Mouse (Mus musculus): ENCODE results near the gene Rsf1. TPM values are rescaled to one million over a fixed set of nuclear protein-coding genes. Genes with fewer than 3 reads are reported as not detected.

Gene Rsf1
- polyA plus RNA-seq, 1 experiment, result 66.4 TPM

DNA sequence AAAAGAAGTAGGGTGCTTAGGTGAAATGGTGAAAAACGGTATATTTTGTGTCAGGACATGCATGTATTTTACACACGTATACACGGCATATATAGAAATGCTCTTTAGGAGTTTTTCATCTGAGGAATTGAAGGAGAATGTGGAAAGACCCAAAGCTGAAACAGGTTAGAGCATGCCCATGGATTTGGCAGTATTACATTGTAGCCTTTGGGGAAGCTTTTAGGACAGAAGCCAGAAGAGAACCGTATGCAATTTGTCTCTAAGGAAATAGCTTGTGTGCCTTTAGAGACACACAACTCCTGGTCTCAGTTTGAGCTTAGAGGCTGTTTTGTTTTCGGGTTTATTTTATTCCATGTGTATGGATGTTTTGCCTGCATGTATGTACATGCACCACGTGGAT, 121.4 kb downstream of the Rsf1 start:
- Histone ChIP-seq H3K4me1 (ENCODE audit: control insufficient read depth, insufficient read depth, low read length) (peaks cover 2% of the 10 kb centered on the region), H3K4me3 (ENCODE audit: low read depth, low read length) (no peak overlapping the region), H3K9me3 (replicated peaks; ENCODE audit: control insufficient read depth, insufficient read depth, low read length, poor library complexity, severe bottlenecking) (no peaks in the 10 kb centered on the region), H3K27ac (ENCODE audit: insufficient read depth, low read length) (no peak overlapping the region), H3K9ac (ENCODE audit: low read depth, poor library complexity, severe bottlenecking) (no peak overlapping the region), H3K27me3 (ENCODE audit: control insufficient read depth, insufficient read depth, low read length, poor library complexity, severe bottlenecking) (no peaks in the 10 kb centered on the region), H3K36me3 (ENCODE audit: control insufficient read depth, insufficient read depth, low read length, poor library complexity, severe bottlenecking) (peaks cover 5% of the 10 kb centered on the region; the same call in 1 of the 2 replicates)
- no peak for TF ChIP-seq POLR2A (IDR thresholded peaks at IDR 0.05; ENCODE audit: insufficient read depth, low read length)

DNA sequence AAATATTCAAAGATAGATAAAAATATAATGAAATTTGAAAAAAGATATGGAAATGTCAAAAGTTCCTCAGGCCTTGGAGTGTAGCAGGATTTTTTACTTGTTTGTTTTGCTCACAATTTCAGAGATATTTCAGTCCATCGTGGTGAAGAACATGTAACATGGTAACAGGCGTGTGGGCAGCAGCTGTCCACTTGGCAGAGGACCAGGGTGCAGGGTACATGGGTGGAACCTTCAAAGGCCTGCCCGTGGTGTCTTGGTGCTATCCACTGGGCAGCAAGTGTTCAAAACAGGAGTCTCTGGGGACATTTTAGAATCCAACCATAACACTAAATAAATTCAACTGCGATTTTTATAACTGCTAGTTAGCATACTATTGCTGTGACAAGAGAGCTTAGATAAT, 127.4 kb downstream of the Rsf1 start:
- Histone ChIP-seq H3K27ac (ENCODE audit: insufficient read depth, low read length) (no peak overlapping the region), H3K4me1 (ENCODE audit: control insufficient read depth, insufficient read depth, low read length) (no peaks in the 10 kb centered on the region), H3K9me3 (replicated peaks; ENCODE audit: control insufficient read depth, insufficient read depth, low read length, poor library complexity, severe bottlenecking) (no peaks in the 10 kb centered on the region), H3K27me3 (ENCODE audit: control insufficient read depth, insufficient read depth, low read length, poor library complexity, severe bottlenecking) (no peaks in the 10 kb centered on the region), H3K9ac (ENCODE audit: low read depth, poor library complexity, severe bottlenecking) (no peak overlapping the region), H3K36me3 (ENCODE audit: control insufficient read depth, insufficient read depth, low read length, poor library complexity, severe bottlenecking) (peaks cover 12% of the 10 kb centered on the region), H3K4me3 (ENCODE audit: low read depth, low read length) (no peak overlapping the region)
- no peak for TF ChIP-seq POLR2A (IDR thresholded peaks at IDR 0.05; ENCODE audit: insufficient read depth, low read length)
- no peak for TF ChIP-seq CTCF (IDR thresholded peaks at IDR 0.05; ENCODE audit: low read depth, low read length)
- TF ChIP-seq EP300 (IDR thresholded peaks at IDR 0.05; ENCODE audit: insufficient read depth, low read depth, low read length), result no peak

DNA sequence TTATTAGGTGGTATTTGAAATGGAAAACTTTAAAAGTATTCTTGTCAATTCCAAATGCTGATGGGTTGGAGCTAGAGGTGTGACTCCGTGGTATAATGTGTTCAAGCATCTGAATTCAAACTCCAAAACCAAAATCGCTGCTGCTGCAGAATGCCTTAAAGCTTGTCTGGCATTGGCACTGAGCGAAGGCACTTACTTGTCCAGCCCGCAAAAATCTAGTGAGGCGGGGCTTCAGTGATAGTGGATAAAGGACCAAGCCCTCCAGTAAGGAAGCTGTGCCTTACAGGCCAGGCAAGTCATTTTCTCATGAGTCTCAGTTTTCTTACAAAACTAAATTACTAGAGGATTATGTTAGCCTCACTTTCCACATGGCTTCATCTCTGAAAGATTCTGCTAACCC, 128.1 kb downstream of the Rsf1 start:
- Histone ChIP-seq H3K4me3 (ENCODE audit: low read depth, low read length) (no peak overlapping the region), H3K36me3 (ENCODE audit: control insufficient read depth, insufficient read depth, low read length, poor library complexity, severe bottlenecking) (peaks cover 17% of the 10 kb centered on the region), H3K9ac (ENCODE audit: low read depth, poor library complexity, severe bottlenecking) (no peak overlapping the region), H3K4me1 (ENCODE audit: control insufficient read depth, insufficient read depth, low read length) (no peaks in the 10 kb centered on the region), H3K27me3 (ENCODE audit: control insufficient read depth, insufficient read depth, low read length, poor library complexity, severe bottlenecking) (no peaks in the 10 kb centered on the region), H3K27ac (ENCODE audit: insufficient read depth, low read length) (no peak overlapping the region), H3K9me3 (replicated peaks; ENCODE audit: control insufficient read depth, insufficient read depth, low read length, poor library complexity, severe bottlenecking) (no peaks in the 10 kb centered on the region)
- no peak for TF ChIP-seq POLR2A (IDR thresholded peaks at IDR 0.05; ENCODE audit: insufficient read depth, low read length)
- no peak for TF ChIP-seq EP300 (IDR thresholded peaks at IDR 0.05; ENCODE audit: insufficient read depth, low read depth, low read length)
- no peak for TF ChIP-seq CTCF (IDR thresholded peaks at IDR 0.05; ENCODE audit: low read depth, low read length)

DNA sequence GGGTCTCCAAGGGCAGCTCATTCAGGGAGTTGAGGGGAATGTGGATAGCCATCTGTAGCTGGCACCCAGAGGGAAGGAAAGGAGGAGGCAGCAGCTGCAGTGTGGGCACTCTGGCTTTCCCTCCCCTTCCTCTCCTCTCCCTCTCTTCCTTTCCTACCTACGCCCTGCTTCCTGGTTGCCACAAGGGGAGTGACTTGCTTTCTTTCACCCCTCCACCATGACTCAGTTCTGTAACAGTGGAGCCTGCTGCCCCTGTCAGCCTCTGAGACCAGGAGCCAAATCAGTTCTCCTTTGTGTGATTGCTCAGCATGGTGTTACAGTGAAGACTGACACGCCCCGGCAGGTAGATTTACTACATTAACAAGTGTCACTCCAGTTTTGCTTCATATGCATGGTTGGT, 129.5 kb downstream of the Rsf1 start:
- TF ChIP-seq CTCF (IDR thresholded peaks at IDR 0.05; ENCODE audit: low read depth, low read length), result no peak
- TF ChIP-seq EP300 (IDR thresholded peaks at IDR 0.05; ENCODE audit: insufficient read depth, low read depth, low read length), result no peak
- no peak for TF ChIP-seq POLR2A (IDR thresholded peaks at IDR 0.05; ENCODE audit: insufficient read depth, low read length)
- no peaks in the 10 kb centered on the region for H3K27me3 ChIP-seq (ENCODE audit: control insufficient read depth, insufficient read depth, low read length, poor library complexity, severe bottlenecking)
- H3K36me3 ChIP-seq (ENCODE audit: control insufficient read depth, insufficient read depth, low read length, poor library complexity, severe bottlenecking), result peaks cover 26% of the 10 kb centered on the region
- H3K9ac ChIP-seq (ENCODE audit: low read depth, poor library complexity, severe bottlenecking), result no peak overlapping the region
- no peaks in the 10 kb centered on the region for H3K9me3 ChIP-seq (replicated peaks; ENCODE audit: control insufficient read depth, insufficient read depth, low read length, poor library complexity, severe bottlenecking)
- H3K4me1 ChIP-seq (ENCODE audit: control insufficient read depth, insufficient read depth, low read length), result no peaks in the 10 kb centered on the region
- H3K27ac ChIP-seq (ENCODE audit: insufficient read depth, low read length), result no peak overlapping the region
- H3K4me3 ChIP-seq (ENCODE audit: low read depth, low read length), result no peak overlapping the region

DNA sequence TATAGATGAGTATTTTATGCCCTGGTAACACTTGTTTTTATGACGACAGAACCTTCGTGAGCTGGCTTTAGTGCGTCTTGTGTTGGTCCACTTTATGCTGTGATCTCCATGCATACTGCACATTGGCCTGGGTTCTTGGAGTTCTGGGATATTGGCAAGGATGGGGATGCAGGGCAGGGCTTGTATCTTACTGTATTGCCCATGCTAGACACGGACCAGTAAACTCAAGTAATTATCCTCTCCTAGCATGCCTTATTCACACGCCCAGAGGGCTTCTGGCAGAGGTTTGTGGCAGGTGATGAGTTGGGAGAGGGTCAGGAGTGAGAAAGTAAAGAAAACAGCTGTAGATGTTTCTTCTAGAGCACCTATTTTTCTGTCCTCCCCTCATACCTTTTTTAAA, 135.0 kb downstream of the Rsf1 start:
- Histone ChIP-seq H3K4me1 (ENCODE audit: control insufficient read depth, insufficient read depth, low read length) (peaks cover 1% of the 10 kb centered on the region), H3K9me3 (replicated peaks; ENCODE audit: control insufficient read depth, insufficient read depth, low read length, poor library complexity, severe bottlenecking) (no peaks in the 10 kb centered on the region), H3K36me3 (ENCODE audit: control insufficient read depth, insufficient read depth, low read length, poor library complexity, severe bottlenecking) (peaks cover 54% of the 10 kb centered on the region), H3K4me3 (ENCODE audit: low read depth, low read length) (no peak overlapping the region), H3K9ac (ENCODE audit: low read depth, poor library complexity, severe bottlenecking) (no peak overlapping the region), H3K27ac (ENCODE audit: insufficient read depth, low read length) (no peak overlapping the region), H3K27me3 (ENCODE audit: control insufficient read depth, insufficient read depth, low read length, poor library complexity, severe bottlenecking) (no peaks in the 10 kb centered on the region)
- TF ChIP-seq POLR2A (IDR thresholded peaks at IDR 0.05; ENCODE audit: insufficient read depth, low read length) (no peak), EP300 (IDR thresholded peaks at IDR 0.05; ENCODE audit: insufficient read depth, low read depth, low read length) (no peak), CTCF (IDR thresholded peaks at IDR 0.05; ENCODE audit: low read depth, low read length) (no peak)

DNA sequence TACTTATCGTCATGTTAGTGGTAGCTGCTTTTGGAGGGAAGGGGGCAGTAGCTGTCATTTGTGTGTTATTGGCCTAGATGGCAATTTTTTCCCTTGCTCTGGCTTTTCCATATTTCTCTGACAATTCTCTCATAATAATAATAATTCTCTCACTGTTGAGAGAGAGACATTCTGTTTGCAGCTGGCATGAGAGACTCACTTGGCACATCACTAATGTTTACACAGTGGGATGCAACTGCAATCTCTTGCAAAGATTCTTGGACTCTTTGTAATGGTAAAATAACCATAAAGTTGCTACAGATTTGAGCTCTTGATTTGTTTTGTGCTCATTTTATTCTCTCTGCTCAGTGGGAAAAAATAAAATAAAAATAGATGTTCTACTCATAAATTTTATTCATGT, 137.6 kb downstream of the Rsf1 start:
- H3K27ac ChIP-seq (ENCODE audit: insufficient read depth, low read length), result no peak overlapping the region
- H3K27me3 ChIP-seq (ENCODE audit: control insufficient read depth, insufficient read depth, low read length, poor library complexity, severe bottlenecking), result no peaks in the 10 kb centered on the region
- TF ChIP-seq POLR2A (IDR thresholded peaks at IDR 0.05; ENCODE audit: insufficient read depth, low read length) (no peak), EP300 (IDR thresholded peaks at IDR 0.05; ENCODE audit: insufficient read depth, low read depth, low read length) (no peak), CTCF (IDR thresholded peaks at IDR 0.05; ENCODE audit: low read depth, low read length) (no peak)
- no peak overlapping the region for H3K4me3 ChIP-seq (ENCODE audit: low read depth, low read length)
- peaks cover 1% of the 10 kb centered on the region for H3K4me1 ChIP-seq (ENCODE audit: control insufficient read depth, insufficient read depth, low read length)
- no peak overlapping the region for H3K9ac ChIP-seq (ENCODE audit: low read depth, poor library complexity, severe bottlenecking)
- no peaks in the 10 kb centered on the region for H3K9me3 ChIP-seq (replicated peaks; ENCODE audit: control insufficient read depth, insufficient read depth, low read length, poor library complexity, severe bottlenecking)
- peaks cover 45% of the 10 kb centered on the region for H3K36me3 ChIP-seq (ENCODE audit: control insufficient read depth, insufficient read depth, low read length, poor library complexity, severe bottlenecking)
